Mouse (Mus musculus): ENCODE measurements around the gene Eif4g3. TPM values are rescaled to one million over a fixed set of nuclear protein-coding genes. Genes with fewer than 3 reads are reported as not detected.
"Not testable (repeated sequence)": the region's sequence is repeated elsewhere in the genome, so short reads cannot be mapped to it uniquely, and the experiment has no call there.

The Eif4g3 gene
- polyA plus RNA-seq, 1 experiment from 2014 or later, result 57.3 TPM

DNA sequence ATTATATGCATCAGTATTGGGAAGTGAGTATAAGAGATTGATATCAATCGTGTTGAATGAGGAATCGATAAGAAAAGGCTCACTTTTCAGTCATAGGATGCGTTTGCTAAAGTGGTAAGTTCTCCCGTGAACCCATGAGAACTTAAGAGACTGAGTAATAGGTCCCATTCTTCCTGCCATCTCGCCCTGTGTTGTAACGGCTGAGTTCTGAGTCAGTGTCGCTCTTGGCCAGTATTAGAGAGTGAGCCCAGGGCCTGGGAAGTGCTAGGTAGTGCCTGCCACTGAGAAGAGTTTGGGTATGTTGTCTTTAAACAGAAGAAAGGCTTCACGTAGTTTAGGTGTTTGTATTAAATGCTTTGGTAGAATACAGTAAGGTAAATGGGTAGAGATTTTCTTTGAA, 53.5 kb downstream of the Eif4g3 start:
- no peak overlapping the region for H3K4me2 ChIP-seq (ENCODE audit: low read depth, low read length, severe bottlenecking)
- no peak overlapping the region for H3K9ac ChIP-seq (ENCODE audit: low read length)
- 96% methylated on average over 8 of the region's 8 CpGs for WGBS
- no peak overlapping the region for H3K4me3 ChIP-seq (ENCODE audit: low read depth, low read length)
- no peaks in the 10 kb centered on the region for H3K4me1 ChIP-seq (replicated peaks; ENCODE audit: control insufficient read depth, insufficient read depth, low read length)
- H3K36me3 ChIP-seq (ENCODE audit: control insufficient read depth, insufficient read depth, low read length), result peaks cover 9% of the 10 kb centered on the region
- DNase-seq (ENCODE audit: low spot score) (no peak), ATAC-seq (replicated peaks; ENCODE audit: low FRiP score) (no peak)
- H3K27me3 ChIP-seq (ENCODE audit: control insufficient read depth, insufficient read depth, low read length), result no peaks in the 10 kb centered on the region
- H3K27ac ChIP-seq (ENCODE audit: low read depth, low read length), result no peak overlapping the region
- peaks cover 6% of the 10 kb centered on the region; the same call in 1 of the 2 replicates for H3K9me3 ChIP-seq (ENCODE audit: control insufficient read depth, low read length)

DNA sequence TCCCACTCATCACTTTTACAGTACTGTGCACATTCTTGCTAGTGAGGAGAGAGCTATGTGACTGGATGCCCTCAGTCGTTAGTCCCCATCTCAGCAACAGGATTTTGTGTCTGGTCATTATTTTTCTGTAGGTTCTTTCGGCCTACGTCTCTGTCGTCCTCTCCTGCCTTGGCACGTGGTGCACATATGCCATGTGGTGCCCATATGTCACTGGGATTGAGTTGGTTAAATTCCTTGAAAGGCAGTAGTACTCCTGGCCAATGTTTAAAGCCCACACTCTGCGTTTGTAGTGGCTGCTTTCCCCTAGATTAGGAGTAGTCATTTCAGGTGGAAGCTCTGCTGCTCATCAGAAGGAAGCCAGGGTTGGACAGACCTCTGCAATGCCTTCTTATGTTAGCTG, 56.7 kb downstream of the Eif4g3 start:
- no peak for ATAC-seq (replicated peaks; ENCODE audit: low FRiP score)
- no peak overlapping the region for H3K4me2 ChIP-seq (ENCODE audit: low read depth, low read length, severe bottlenecking)
- H3K9ac ChIP-seq (ENCODE audit: low read length), result no peak overlapping the region
- peaks cover 9% of the 10 kb centered on the region for H3K36me3 ChIP-seq (ENCODE audit: control insufficient read depth, insufficient read depth, low read length)
- H3K4me3 ChIP-seq (ENCODE audit: low read depth, low read length), result no peak overlapping the region
- DNase-seq (ENCODE audit: low spot score), result no peak
- 86% methylated on average over 6 of the region's 6 CpGs for WGBS
- H3K27me3 ChIP-seq (ENCODE audit: control insufficient read depth, insufficient read depth, low read length), result no peaks in the 10 kb centered on the region
- H3K4me1 ChIP-seq (replicated peaks; ENCODE audit: control insufficient read depth, insufficient read depth, low read length), result no peaks in the 10 kb centered on the region
- H3K9me3 ChIP-seq (ENCODE audit: control insufficient read depth, low read length), result peaks cover 6% of the 10 kb centered on the region; the same call in 1 of the 2 replicates
- no peak overlapping the region for H3K27ac ChIP-seq (ENCODE audit: low read depth, low read length)

DNA sequence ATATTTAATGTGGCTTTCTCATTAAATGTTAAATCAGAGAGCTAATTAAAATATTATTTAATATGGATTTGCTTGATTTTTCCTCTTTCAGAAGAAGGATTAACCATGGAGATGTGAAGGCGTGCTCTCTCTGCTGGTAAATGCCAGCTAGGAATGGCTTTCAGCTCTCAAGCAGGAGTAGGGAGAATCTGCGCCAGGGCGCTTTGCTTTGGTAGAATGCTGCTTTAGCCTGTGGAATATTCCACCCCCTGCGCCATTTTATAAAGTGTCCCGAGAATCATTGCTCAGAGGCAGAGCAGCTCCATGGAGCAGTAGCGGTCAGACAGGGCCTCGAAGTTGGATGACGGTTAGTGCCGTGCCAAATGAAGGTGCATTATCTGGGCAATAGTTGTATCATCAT, 58.7 kb downstream of the Eif4g3 start:
- Histone ChIP-seq H3K9me3 (ENCODE audit: control insufficient read depth, low read length) (no peaks in the 10 kb centered on the region), H3K4me2 (ENCODE audit: low read depth, low read length, severe bottlenecking) (no peak overlapping the region), H3K36me3 (ENCODE audit: control insufficient read depth, insufficient read depth, low read length) (no peaks in the 10 kb centered on the region), H3K27me3 (ENCODE audit: control insufficient read depth, insufficient read depth, low read length) (no peaks in the 10 kb centered on the region), H3K4me1 (replicated peaks; ENCODE audit: control insufficient read depth, insufficient read depth, low read length) (no peaks in the 10 kb centered on the region), H3K9ac (ENCODE audit: low read length) (no peak overlapping the region), H3K27ac (ENCODE audit: low read depth, low read length) (no peak overlapping the region), H3K4me3 (ENCODE audit: low read depth, low read length) (no peak overlapping the region)
- DNase-seq (ENCODE audit: low spot score) (no peak), ATAC-seq (replicated peaks; ENCODE audit: low FRiP score) (no peak)
- WGBS, result 95% methylated on average over 9 of the region's 9 CpGs

DNA sequence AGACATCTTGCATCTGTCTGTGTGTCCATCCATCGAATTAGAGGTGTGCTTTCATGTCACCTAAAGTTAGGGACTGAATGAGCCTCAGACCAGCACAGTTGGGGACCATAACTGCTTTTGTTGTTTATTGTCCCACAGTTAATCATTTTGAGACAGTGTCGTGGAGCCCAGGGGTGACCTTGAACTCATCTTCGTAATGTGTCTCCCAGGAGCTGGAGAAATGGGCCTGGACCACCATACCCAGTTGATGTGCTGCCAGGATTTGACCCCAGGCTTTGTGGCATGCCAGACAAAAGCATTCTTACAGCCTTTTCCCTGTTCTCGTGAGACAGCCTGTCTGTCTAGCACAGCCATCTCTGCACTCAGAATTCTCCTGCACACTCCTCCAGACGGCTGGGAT, 63.8 kb downstream of the Eif4g3 start:
- Histone ChIP-seq H3K4me3 (ENCODE audit: low read depth, low read length) (no peak overlapping the region), H3K9ac (ENCODE audit: low read length) (no peak overlapping the region), H3K36me3 (ENCODE audit: control insufficient read depth, insufficient read depth, low read length) (peaks cover 6% of the 10 kb centered on the region), H3K27me3 (ENCODE audit: control insufficient read depth, insufficient read depth, low read length) (no peaks in the 10 kb centered on the region), H3K9me3 (ENCODE audit: control insufficient read depth, low read length) (no peaks in the 10 kb centered on the region), H3K4me2 (ENCODE audit: low read depth, low read length, severe bottlenecking) (no peak overlapping the region), H3K27ac (ENCODE audit: low read depth, low read length) (no peak overlapping the region), H3K4me1 (replicated peaks; ENCODE audit: control insufficient read depth, insufficient read depth, low read length) (no peaks in the 10 kb centered on the region)
- 80% methylated on average over 5 of the region's 5 CpGs for WGBS
- DNase-seq (ENCODE audit: low spot score), result no peak
- no peak for ATAC-seq (replicated peaks; ENCODE audit: low FRiP score)

DNA sequence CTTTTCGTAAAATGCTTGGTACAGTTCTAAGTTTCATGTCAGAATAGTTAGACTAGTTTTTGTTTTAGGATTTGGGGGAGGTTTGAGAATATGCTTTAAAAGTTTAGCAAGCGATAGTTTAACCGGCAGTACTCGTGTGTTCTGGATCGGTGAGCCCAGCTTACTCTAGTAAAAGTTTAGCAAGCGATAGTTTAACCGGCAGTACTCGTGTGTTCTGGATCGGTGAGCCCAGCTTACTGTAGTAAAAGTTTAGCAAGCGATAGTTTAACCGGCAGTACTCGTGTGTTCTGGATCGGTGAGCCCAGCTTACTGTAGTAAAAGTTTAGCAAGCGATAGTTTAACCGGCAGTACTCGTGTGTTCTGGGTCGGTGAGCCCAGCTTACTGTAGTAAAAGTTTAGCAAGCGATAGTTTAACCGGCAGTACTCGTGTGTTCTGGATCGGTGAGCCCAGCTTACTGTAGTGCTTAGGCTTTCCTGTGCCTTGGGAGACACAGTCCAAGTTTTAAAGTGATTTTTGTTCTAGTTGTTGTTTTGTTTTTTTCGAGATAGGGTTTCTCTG, 64.5 kb downstream of the Eif4g3 start:
- not testable (repeated sequence) for H3K9me3 ChIP-seq (ENCODE audit: control insufficient read depth, low read length); ATAC-seq (replicated peaks; ENCODE audit: low FRiP score); H3K36me3 ChIP-seq (ENCODE audit: control insufficient read depth, insufficient read depth, low read length); H3K4me2 ChIP-seq (ENCODE audit: low read depth, low read length, severe bottlenecking); H3K27me3 ChIP-seq (ENCODE audit: control insufficient read depth, insufficient read depth, low read length); H3K4me3 ChIP-seq (ENCODE audit: low read depth, low read length); H3K4me1 ChIP-seq (replicated peaks; ENCODE audit: control insufficient read depth, insufficient read depth, low read length); H3K27ac ChIP-seq (ENCODE audit: low read depth, low read length); DNase-seq (ENCODE audit: low spot score); H3K9ac ChIP-seq (ENCODE audit: low read length)
- 95% methylated on average over 22 of the region's 22 CpGs for WGBS

DNA sequence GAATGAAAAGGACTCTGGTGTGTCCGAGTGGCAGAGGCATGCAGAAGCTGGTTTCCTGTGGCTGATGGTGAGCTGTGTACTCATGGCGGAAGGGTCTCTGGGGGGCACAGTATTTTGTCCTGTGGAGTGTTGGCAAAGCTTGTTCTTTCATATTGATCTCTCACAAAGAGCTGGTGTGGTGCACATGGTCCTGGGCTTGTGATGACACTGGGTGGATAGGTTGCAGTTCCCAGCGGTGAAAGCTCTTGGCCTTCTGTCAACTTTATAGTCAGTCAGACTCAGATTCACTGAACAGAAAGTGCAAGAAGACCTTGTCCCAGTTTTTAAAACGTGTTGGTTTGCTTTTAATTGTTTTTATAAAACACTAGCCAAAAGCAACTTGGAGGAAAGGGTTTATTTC, 68.3 kb downstream of the Eif4g3 start:
- Histone ChIP-seq H3K4me1 (replicated peaks; ENCODE audit: control insufficient read depth, insufficient read depth, low read length) (no peaks in the 10 kb centered on the region), H3K27me3 (ENCODE audit: control insufficient read depth, insufficient read depth, low read length) (no peaks in the 10 kb centered on the region), H3K27ac (ENCODE audit: low read depth, low read length) (no peak overlapping the region), H3K36me3 (ENCODE audit: control insufficient read depth, insufficient read depth, low read length) (peaks cover 8% of the 10 kb centered on the region), H3K4me3 (ENCODE audit: low read depth, low read length) (no peak overlapping the region), H3K9ac (ENCODE audit: low read length) (no peak overlapping the region), H3K9me3 (ENCODE audit: control insufficient read depth, low read length) (no peaks in the 10 kb centered on the region), H3K4me2 (ENCODE audit: low read depth, low read length, severe bottlenecking) (no peak overlapping the region)
- DNase-seq (ENCODE audit: low spot score), result no peak
- WGBS, result 91% methylated on average over 4 of the region's 4 CpGs
- ATAC-seq (replicated peaks; ENCODE audit: low FRiP score), result no peak

DNA sequence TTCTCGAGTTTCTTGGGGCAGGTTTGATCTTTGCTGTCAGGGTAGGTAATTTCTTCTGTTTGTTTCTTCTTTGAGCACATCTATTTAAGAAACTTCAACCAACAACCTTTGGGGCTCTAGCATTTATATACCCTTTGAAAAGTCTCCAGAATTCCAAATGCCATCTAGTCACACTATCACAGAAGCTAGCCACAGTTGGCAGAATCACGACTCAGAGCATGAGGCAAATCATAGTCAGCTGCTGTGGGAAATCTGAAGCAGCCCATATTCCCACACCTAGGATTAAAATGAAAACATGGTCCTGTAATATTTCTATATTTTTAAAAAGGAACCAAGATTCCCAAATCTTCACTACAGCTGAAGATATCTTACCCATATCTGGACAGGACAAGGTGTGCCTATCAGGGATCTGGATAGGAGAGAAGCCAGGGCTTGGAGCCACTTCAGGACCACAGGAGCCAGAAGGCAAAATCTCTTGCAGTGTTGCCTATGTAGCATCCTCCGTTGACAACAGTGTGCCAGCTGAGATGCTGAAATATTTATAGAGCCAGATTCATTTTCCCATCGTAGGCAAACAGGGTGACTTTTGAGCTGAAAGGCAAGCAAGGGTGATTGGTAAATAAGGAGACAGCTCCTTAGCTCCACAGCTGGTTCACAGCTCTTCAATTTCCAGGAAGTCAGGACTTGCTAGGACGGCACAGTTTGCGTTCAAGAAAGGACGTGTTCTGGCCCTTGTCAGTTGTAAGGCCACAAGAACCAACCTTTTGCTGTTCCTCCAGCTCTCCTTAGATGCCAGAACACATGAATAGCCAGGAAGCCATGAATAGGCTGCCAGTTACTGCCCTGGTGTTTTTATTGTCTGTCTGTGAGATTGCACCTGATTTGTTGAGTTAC, 70.8 kb downstream of the Eif4g3 start:
- no peaks in the 10 kb centered on the region for H3K4me1 ChIP-seq (replicated peaks; ENCODE audit: control insufficient read depth, insufficient read depth, low read length)

DNA sequence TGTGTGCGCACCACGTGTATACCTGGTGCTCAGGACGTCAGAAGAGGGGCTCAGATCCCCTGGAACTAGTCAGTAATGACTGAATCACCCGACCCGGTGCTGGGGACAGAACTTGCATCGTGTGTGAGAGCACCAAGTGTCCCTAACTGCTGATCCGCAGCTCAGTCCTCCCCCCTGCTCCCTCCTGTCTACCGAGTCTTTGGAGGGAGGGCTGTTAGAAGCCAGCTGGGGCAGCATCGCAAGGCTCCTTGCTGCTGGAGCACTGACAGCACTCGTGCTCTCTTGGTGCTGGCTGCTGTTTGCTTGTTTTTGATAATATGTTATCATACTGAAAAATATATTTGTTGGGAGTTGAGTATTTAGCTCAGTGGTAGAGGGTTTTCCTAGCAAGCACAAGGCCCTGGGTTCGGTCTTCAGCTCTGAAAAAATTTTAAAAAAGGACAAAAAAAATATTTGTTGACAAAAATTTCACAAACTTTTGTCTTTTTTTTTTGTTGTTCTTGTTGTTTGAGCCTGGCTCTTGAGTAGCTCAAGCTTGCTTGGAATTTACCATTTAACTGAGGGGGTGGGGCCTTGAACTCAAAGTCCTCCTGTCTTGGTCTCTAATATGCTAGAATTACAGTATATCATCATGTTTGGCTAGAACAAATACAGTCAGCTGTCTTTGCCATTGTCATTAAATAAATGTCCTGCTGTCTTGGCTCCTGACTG, 72.2 kb downstream of the Eif4g3 start:
- 88% methylated on average over 11 of the region's 11 CpGs for WGBS
- no peak for DNase-seq (ENCODE audit: low spot score)
- H3K27me3 ChIP-seq (ENCODE audit: control insufficient read depth, insufficient read depth, low read length), result no peaks in the 10 kb centered on the region
- peaks cover 2% of the 10 kb centered on the region; the same call in 1 of the 2 replicates for H3K36me3 ChIP-seq (ENCODE audit: control insufficient read depth, insufficient read depth, low read length)
- H3K9ac ChIP-seq (ENCODE audit: low read length), result no peak overlapping the region
- no peak overlapping the region for H3K27ac ChIP-seq (ENCODE audit: low read depth, low read length)
- H3K4me1 ChIP-seq (replicated peaks; ENCODE audit: control insufficient read depth, insufficient read depth, low read length), result no peaks in the 10 kb centered on the region
- ATAC-seq (replicated peaks; ENCODE audit: low FRiP score), result no peak
- no peaks in the 10 kb centered on the region for H3K9me3 ChIP-seq (ENCODE audit: control insufficient read depth, low read length)
- H3K4me2 ChIP-seq (ENCODE audit: low read depth, low read length, severe bottlenecking), result no peak overlapping the region
- H3K4me3 ChIP-seq (ENCODE audit: low read depth, low read length), result no peak overlapping the region

More for the DNA sequence above, 70.8 kb downstream of the Eif4g3 start:
- H3K27me3 ChIP-seq (ENCODE audit: control insufficient read depth, insufficient read depth, low read length), result no peaks in the 10 kb centered on the region
- 89% methylated on average over 7 of the region's 7 CpGs for WGBS
- H3K4me3 ChIP-seq (ENCODE audit: low read depth, low read length), result no peak overlapping the region
- no peaks in the 10 kb centered on the region for H3K9me3 ChIP-seq (ENCODE audit: control insufficient read depth, low read length)
- no peak overlapping the region for H3K9ac ChIP-seq (ENCODE audit: low read length)
- H3K4me2 ChIP-seq (ENCODE audit: low read depth, low read length, severe bottlenecking), result no peak overlapping the region
- DNase-seq (ENCODE audit: low spot score) (no peak), ATAC-seq (replicated peaks; ENCODE audit: low FRiP score) (no peak)
- H3K27ac ChIP-seq (ENCODE audit: low read depth, low read length), result no peak overlapping the region
- peaks cover 2% of the 10 kb centered on the region; the same call in 1 of the 2 replicates for H3K36me3 ChIP-seq (ENCODE audit: control insufficient read depth, insufficient read depth, low read length)

Measured in forebrain, embryonic 11.5 days (tissue).